Mouse (Mus musculus) MN1 (cell line): ENCODE measurements at regions not wholly inside any gene's neighbourhood (a gene's known extent, or its start where the extent isn't known, plus 50 kb on each side); places are given as distances from the start of the nearest gene placed in this dataset.

Experiments
- DNase-seq: peaks from one replicate; pipeline ENCODE4 v3.0.0-alpha.2; 2016; ENCODE audit warnings: low spot score

GRCm38 (mm10) chr16:76718809-76719208 lies 294.7 kb upstream of the Usp25 start:
- DNase-seq = no peak

GRCm38 (mm10) chr16:76718147-76718546 lies 295.4 kb upstream of the Usp25 start:
- no peak for DNase-seq

GRCm38 (mm10) chr16:76694913-76695312 lies 318.6 kb upstream of the Usp25 start:
- no peak for DNase-seq

- DNase-seq = no peak
These were observed 314.3 kb upstream of the Nrip1 start for GRCm38 (mm10) chr16:76687735-76688447.

- no peak for DNase-seq
These were observed 311.9 kb upstream of the Nrip1 start for GRCm38 (mm10) chr16:76685562-76685961.

- DNase-seq = no peak
These were observed 306.7 kb upstream of the Nrip1 start for GRCm38 (mm10) chr16:76680061-76680911.

GRCm38 (mm10) chr16:76678885-76679284 lies 305.3 kb upstream of the Nrip1 start:
- no peak for DNase-seq

GRCm38 (mm10) chr16:76669795-76670194 lies 296.2 kb upstream of the Nrip1 start:
- DNase-seq = no peak

GRCm38 (mm10) chr16:76667046-76667445 lies 293.4 kb upstream of the Nrip1 start:
- no peak for DNase-seq

- DNase-seq = no peak
These were observed 281.5 kb upstream of the Nrip1 start for GRCm38 (mm10) chr16:76655106-76655505.

- DNase-seq = no peak
These were observed 270.7 kb upstream of the Nrip1 start for GRCm38 (mm10) chr16:76644281-76644680.

- DNase-seq = no peak
These were observed 270.2 kb upstream of the Nrip1 start for GRCm38 (mm10) chr16:76643801-76644200.

GRCm38 (mm10) chr16:76635169-76635568 lies 261.5 kb upstream of the Nrip1 start:
- no peak for DNase-seq

- no peak for DNase-seq
These were observed 260.6 kb upstream of the Nrip1 start for GRCm38 (mm10) chr16:76634196-76634698.

GRCm38 (mm10) chr16:76626142-76626541 lies 252.5 kb upstream of the Nrip1 start:
- no peak for DNase-seq

- DNase-seq = no peak
These were observed 248.1 kb upstream of the Nrip1 start for GRCm38 (mm10) chr16:76621715-76622114.

- DNase-seq = no peak
These were observed 244.7 kb upstream of the Nrip1 start for GRCm38 (mm10) chr16:76618295-76618694.

GRCm38 (mm10) chr16:76611061-76611460 lies 237.4 kb upstream of the Nrip1 start:
- no peak for DNase-seq

- no peak for DNase-seq
These were observed 231.3 kb upstream of the Nrip1 start for GRCm38 (mm10) chr16:76604914-76605313.

- DNase-seq = no peak
These were observed 230.2 kb upstream of the Nrip1 start for GRCm38 (mm10) chr16:76603846-76604258.

GRCm38 (mm10) chr16:76603431-76603830 lies 229.8 kb upstream of the Nrip1 start:
- no peak for DNase-seq

- no peak for DNase-seq
These were observed 226.5 kb upstream of the Nrip1 start for GRCm38 (mm10) chr16:76600131-76600530.
